Mouse (Mus musculus): ENCODE measurements at regions not wholly inside any gene's neighbourhood (a gene's known extent, or its start where the extent isn't known, plus 50 kb on each side); places are given as distances from the start of the nearest gene placed in this dataset.

DNA sequence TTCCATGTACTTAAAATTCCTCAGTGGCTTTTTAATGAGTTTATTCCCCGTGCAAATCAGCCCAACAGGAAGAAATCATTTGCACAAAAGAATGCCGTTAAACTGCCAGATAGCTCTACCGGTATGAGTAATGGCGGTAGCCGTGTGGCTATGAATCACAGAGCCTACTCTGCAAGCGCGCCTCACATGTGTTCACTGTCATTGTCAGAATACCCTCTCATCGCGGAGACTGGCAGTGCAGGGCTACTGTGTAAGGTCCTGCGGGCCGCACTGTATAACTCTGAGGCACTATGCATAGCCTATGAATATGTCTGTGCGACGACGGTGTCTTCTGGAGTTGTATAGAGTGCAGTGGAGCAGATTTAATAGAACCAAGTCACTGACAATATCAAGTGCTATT is 170.2 kb downstream of the Unc5cl start:
- Histone ChIP-seq H3K36me3 (ENCODE audit: control insufficient read depth, insufficient read depth, low read length, poor library complexity, severe bottlenecking) (no peaks in the 10 kb centered on the region), H3K27me3 (ENCODE audit: control insufficient read depth, insufficient read depth, low read length, poor library complexity, severe bottlenecking) (no peaks in the 10 kb centered on the region)
- no peak for DNase-seq (ENCODE audit: low read depth, low spot score)

DNA sequence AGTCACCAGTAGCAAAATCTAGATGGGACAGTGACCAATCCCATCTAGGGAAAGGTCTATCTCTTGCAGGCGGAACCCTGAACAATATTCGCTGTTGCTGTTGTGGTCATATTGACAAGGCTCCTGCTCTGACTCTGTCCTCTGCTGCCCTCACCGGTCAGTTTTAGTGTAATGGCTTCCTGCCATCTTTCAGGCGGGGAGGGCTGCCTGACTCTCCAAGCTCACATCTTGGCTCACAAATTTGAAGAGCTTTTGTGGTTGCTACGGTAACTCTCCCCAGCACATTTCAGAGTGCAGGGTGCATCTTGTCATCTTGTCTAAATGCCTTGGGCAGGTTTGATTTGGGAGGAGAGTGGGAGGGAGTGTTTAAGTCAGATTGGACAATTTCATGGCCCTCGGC is 171.3 kb downstream of the Unc5cl start:
- DNase-seq (ENCODE audit: low read depth, low spot score), result no peak
- Histone ChIP-seq H3K27me3 (ENCODE audit: control insufficient read depth, insufficient read depth, low read length, poor library complexity, severe bottlenecking) (no peaks in the 10 kb centered on the region), H3K36me3 (ENCODE audit: control insufficient read depth, insufficient read depth, low read length, poor library complexity, severe bottlenecking) (no peaks in the 10 kb centered on the region)

DNA sequence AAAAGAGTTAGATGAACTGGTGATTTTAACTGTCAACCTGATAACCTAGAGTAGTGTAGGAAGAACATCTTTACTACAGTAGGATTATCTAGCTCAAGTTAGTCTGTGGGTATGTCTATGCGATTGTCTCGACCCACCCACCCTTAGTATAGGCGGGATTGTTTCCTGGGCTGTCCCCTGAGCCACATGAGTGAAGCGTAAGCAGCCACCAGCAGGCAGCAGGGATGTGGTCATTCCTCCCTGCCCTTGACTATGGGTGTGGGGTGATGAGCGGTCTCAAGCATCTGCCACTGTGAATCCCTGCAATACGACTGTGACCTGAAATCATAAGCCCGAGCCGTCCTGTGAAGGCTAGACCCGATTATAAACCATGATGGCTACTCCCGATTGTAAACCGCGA is 184.9 kb downstream of the Unc5cl start:
- DNase-seq (ENCODE audit: low read depth, low spot score), result no peak
- H3K27me3 ChIP-seq (ENCODE audit: control insufficient read depth, insufficient read depth, low read length, poor library complexity, severe bottlenecking), result no peaks in the 10 kb centered on the region

DNA sequence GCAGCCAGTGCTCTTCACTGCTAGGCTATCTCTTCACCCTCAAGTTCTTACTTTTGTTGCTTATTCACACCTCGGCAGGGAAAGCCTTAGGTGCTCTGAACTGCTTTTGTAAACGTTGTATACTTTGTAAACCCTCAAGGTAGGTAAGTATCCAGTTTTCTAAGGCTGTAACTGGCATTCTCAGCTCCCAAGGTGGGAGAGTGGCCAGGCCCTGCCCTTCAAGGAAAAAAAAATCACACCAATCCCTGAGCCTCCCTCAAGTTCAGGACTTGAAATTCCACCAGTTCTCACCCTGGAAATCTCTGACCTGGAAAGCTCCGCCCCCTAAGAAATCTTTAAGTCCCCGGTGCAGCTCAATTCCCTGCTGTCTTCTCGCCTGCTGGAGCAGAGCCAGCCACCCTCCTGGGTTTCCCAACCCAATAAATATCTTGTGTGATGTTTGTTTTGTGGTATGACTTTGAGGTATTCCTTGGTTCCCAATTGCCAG is 188.9 kb downstream of the Unc5cl start:
- Histone ChIP-seq H3K36me3 (ENCODE audit: control insufficient read depth, insufficient read depth, low read length, poor library complexity, severe bottlenecking) (no peaks in the 10 kb centered on the region), H3K27me3 (ENCODE audit: control insufficient read depth, insufficient read depth, low read length, poor library complexity, severe bottlenecking) (no peaks in the 10 kb centered on the region)
- DNase-seq (ENCODE audit: low read depth, low spot score), result no peak

More for the DNA sequence above, 184.9 kb downstream of the Unc5cl start:
- no peaks in the 10 kb centered on the region for H3K36me3 ChIP-seq (ENCODE audit: control insufficient read depth, insufficient read depth, low read length, poor library complexity, severe bottlenecking)

DNA sequence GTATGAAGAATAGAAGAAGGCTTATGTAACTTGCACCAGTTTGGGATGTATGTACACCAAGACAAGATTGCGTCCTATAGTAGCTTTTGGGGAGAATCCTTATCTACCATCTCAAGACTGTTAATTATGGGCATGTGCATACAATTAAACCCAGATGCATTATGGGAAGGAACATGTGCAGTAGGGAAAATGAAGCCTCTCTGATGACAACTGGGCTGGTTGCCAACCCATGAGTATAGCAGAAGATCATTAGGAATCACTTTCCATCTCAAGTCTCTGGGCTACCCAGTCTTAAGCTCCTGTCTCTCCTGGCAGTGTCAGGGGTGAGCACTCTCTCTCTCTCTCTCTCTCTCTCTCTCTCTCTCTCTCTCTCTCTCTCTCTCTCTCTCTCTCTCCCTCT is 190.4 kb downstream of the Unc5cl start:
- Histone ChIP-seq H3K27me3 (ENCODE audit: control insufficient read depth, insufficient read depth, low read length, poor library complexity, severe bottlenecking) (no peaks in the 10 kb centered on the region), H3K36me3 (ENCODE audit: control insufficient read depth, insufficient read depth, low read length, poor library complexity, severe bottlenecking) (no peaks in the 10 kb centered on the region)
- no peak for DNase-seq (ENCODE audit: low read depth, low spot score)

DNA sequence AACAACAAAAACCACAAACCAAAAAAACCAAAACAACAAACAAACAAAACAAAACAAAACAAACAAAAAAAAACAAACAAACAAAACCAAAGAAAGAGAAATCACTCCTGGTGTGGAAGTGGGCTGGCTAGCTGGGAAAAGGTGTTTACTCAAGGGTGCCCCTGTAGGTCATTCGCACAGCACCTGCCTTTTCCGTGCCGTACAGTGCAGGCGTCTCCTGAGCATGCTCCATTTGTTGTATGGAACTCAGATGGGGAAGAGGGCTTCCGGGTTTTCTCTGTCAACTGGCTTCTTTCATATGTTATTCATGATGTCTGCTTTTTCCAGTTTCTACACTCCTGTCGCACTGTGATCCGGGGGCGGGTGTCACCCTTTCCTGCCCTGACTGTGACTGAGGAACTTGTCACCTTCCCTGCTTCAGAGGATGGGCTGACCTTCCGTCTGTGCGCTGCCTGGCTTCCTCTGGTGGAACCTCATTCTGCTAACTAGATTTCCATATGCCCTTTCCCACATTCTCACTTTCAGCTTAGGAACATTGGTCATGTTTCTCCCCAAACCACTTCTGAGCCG is 192.0 kb downstream of the Unc5cl start:
- DNase-seq (ENCODE audit: low read depth, low spot score), result peak; percentile 2
- Histone ChIP-seq H3K27me3 (ENCODE audit: control insufficient read depth, insufficient read depth, low read length, poor library complexity, severe bottlenecking) (no peaks in the 10 kb centered on the region), H3K36me3 (ENCODE audit: control insufficient read depth, insufficient read depth, low read length, poor library complexity, severe bottlenecking) (no peaks in the 10 kb centered on the region)

DNA sequence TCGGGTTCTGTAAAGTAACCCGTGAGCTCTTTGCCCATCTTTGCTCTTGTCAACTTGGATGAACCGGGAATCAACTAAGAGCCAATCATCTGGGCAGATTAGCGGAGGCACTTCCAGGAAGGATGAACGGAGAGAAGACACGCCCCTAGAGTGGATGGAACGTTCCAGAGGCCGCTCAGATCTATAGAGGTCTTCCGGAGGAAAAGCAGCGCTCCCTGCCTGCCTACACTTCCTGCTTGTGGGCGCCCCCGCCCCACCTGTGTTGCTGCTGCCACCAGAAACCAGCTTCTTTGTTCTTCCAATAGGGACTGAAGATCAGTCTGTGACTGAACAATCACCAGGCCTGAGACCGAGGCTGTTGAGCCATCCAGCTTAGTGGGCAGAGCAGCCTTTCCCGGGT is 192.7 kb downstream of the Unc5cl start:
- DNase-seq (ENCODE audit: low read depth, low spot score), result peak; percentile 3
- Histone ChIP-seq H3K36me3 (ENCODE audit: control insufficient read depth, insufficient read depth, low read length, poor library complexity, severe bottlenecking) (no peaks in the 10 kb centered on the region), H3K27me3 (ENCODE audit: control insufficient read depth, insufficient read depth, low read length, poor library complexity, severe bottlenecking) (no peaks in the 10 kb centered on the region)

DNA sequence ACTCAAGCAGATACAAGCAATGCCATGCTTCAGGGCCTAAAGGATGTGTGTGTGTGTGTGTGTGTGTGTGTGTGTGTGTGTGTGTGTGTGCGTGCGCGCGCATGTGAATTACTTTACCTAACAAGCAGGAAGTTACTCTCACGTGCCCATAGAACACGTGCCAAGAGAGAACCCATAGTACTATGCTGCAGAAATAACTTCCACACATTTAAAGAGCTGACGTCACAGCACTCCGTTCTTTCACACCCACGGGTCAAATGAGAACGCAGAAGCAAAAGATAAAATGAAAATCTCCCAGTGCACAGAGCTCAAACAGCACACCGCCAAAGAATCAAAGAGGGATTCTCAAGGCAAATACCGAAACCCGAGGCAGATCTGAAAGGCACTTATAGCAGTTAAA is 195.9 kb downstream of the Unc5cl start:
- no peaks in the 10 kb centered on the region for H3K27me3 ChIP-seq (ENCODE audit: control insufficient read depth, insufficient read depth, low read length, poor library complexity, severe bottlenecking)
- H3K36me3 ChIP-seq (ENCODE audit: control insufficient read depth, insufficient read depth, low read length, poor library complexity, severe bottlenecking), result no peaks in the 10 kb centered on the region
- DNase-seq (ENCODE audit: low read depth, low spot score), result no peak

DNA sequence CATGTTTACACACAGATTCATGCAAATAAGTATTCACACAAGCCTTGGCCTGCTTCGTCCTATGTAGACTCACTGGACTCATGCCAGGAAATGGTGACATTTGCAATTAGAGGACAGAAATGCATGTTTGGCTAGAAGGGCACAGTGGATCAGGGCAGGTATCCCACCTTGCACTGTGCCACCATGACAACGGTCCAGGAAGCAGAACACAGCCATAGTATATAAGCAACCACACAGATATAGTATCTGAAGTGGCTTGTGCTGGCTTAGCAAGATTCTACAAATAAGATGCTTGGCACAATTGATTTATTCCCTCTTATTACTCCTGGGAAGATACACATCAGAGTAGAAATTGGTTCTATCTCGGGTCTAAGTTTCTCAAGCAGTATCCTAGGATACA is 218.0 kb downstream of the Unc5cl start:
- Histone ChIP-seq H3K27me3 (ENCODE audit: control insufficient read depth, insufficient read depth, low read length, poor library complexity, severe bottlenecking) (no peaks in the 10 kb centered on the region; the same call in 1 of the 2 replicates), H3K36me3 (ENCODE audit: control insufficient read depth, insufficient read depth, low read length, poor library complexity, severe bottlenecking) (no peaks in the 10 kb centered on the region)
- no peak for DNase-seq (ENCODE audit: low read depth, low spot score)

DNA sequence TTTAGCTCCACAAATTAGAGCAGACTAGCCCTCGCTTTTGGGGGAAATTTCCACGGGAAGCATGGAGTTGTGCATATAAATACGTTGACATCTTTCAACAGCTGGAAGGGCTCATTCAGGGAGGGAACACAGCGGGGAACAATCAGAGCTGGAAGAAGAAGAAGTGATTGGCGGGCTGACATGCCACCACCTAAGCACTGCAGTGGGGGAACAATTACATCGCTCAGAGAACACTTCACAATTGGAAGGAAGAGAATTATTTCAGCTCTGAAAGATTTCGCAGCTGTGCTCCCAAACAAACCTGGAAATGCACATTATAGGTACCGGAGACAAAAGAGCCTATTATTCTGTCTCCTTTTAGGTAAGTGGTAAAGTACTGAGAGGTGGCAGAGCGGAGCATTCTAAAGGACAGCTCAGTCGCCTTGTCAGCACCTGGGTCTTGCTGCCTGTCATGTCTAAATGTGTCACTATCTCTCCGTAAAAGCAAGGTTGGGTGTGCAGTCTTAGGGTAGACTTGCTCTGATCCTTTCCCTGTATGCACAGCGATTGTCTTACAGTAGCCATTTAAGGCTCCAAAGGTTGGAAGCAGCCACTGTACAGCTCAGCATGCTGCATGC is 223.6 kb downstream of the Unc5cl start:
- H3K27me3 ChIP-seq (ENCODE audit: control insufficient read depth, insufficient read depth, low read length, poor library complexity, severe bottlenecking), result no peaks in the 10 kb centered on the region; the same call in 1 of the 2 replicates
- no peak for DNase-seq (ENCODE audit: low read depth, low spot score)
- no peaks in the 10 kb centered on the region for H3K36me3 ChIP-seq (ENCODE audit: control insufficient read depth, insufficient read depth, low read length, poor library complexity, severe bottlenecking)

DNA sequence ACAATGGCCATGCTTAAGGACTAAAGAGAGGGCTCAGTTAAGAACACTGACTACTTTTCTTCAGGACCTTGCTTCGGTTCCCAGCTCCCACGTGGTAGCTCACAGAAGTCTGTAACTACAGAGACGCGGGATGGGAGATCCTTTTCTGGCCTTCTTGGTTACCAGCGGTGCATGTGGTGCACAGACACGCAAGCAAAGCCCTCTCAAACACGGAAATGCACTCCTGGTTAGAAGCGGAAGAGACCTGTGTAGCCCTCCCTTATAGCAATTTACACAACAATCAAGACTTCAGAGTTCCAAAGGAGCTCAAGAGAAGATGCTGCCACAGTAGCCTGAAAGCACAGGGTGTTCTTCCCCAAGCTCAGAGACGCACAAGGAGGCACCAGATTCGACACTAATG is 225.6 kb downstream of the Unc5cl start:
- no peak for DNase-seq (ENCODE audit: low read depth, low spot score)
- no peaks in the 10 kb centered on the region; the same call in 1 of the 2 replicates for H3K27me3 ChIP-seq (ENCODE audit: control insufficient read depth, insufficient read depth, low read length, poor library complexity, severe bottlenecking)
- H3K36me3 ChIP-seq (ENCODE audit: control insufficient read depth, insufficient read depth, low read length, poor library complexity, severe bottlenecking), result no peaks in the 10 kb centered on the region

DNA sequence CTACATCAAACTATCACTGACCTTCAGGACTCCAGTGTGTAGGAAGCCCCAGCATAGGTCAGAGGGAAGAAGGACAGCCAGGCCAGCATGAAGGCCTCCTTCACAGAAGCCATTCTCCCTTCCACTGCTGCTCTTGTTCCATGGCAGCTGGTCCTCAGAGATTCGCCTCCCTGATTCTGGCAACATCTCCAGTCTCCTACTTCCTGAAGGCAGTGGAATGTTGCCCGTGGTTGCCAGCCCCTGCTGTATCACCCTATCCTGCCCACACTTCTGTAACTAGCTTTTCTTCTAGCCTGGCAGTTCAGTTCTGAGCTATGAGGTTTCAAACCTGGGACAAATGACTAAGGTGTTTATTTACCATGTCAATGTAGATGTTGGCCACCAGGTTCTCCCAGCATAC is 234.2 kb downstream of the Unc5cl start:
- Histone ChIP-seq H3K27me3 (ENCODE audit: control insufficient read depth, insufficient read depth, low read length, poor library complexity, severe bottlenecking) (no peaks in the 10 kb centered on the region), H3K36me3 (ENCODE audit: control insufficient read depth, insufficient read depth, low read length, poor library complexity, severe bottlenecking) (no peaks in the 10 kb centered on the region)
- no peak for DNase-seq (ENCODE audit: low read depth, low spot score)

DNA sequence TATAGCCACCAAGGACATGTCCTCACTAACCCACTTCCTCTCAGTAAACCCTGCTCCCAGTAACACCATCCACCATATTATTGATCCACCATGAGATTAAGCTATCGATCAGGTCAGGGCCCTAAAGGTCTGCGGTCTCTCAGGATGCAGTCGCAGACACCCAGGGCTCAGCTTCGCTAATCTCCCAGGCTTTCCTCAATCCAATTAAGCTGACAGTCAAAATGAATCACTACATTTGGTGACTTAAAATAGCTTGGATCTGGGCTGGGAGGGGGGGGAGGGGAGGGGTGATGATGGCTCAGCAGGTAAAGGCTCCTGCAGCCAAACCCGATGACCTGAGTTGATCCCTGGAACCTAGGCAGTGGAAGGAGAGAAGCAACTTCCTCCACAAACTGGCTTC is 233.7 kb upstream of the Lrfn2 start:
- DNase-seq (ENCODE audit: low read depth, low spot score), result no peak
- H3K27me3 ChIP-seq (ENCODE audit: control insufficient read depth, insufficient read depth, low read length, poor library complexity, severe bottlenecking), result no peaks in the 10 kb centered on the region; the same call in 1 of the 2 replicates
- no peaks in the 10 kb centered on the region for H3K36me3 ChIP-seq (ENCODE audit: control insufficient read depth, insufficient read depth, low read length, poor library complexity, severe bottlenecking)

DNA sequence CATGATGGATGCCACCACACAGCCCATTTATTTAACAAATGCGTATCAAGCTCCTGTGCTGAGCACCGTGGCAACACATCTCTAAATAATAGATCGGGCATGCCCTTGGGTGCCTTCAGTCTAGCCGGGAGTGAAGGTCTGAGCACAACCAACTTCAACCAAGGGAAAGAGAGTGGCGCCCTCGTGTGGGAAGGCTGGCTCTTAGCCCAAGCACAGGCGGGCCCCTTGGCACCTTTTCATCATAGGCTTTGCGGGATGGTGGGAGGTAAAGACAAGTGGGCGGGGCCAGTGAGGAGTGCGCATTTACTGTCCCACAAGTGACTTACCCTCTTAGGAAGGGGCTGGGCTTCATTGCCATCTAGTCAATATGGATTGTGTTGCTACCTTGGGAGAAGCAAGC is 231.6 kb upstream of the Lrfn2 start:
- Histone ChIP-seq H3K36me3 (ENCODE audit: control insufficient read depth, insufficient read depth, low read length, poor library complexity, severe bottlenecking) (no peaks in the 10 kb centered on the region), H3K27me3 (ENCODE audit: control insufficient read depth, insufficient read depth, low read length, poor library complexity, severe bottlenecking) (no peaks in the 10 kb centered on the region; the same call in 1 of the 2 replicates)
- no peak for DNase-seq (ENCODE audit: low read depth, low spot score)

DNA sequence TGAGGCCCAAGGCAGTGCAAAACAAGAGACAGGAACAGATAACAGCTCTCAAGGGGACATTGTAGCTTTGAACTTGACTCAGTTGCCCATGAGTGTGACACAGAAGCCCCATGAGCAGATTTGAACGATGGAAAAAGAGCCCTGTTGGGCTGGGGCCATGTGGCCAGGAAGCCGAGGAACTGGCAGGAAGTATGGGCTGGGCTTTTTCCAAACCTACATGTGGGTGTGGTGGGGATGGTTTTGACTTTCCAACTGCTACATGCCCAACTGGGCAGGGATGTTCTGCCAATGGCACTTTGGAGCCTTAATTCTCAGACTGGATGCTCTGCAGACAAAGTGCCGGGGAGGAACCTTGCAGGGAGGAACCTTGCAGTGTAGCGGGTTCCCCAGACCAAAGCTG is 211.7 kb upstream of the Lrfn2 start:
- no peaks in the 10 kb centered on the region for H3K27me3 ChIP-seq (ENCODE audit: control insufficient read depth, insufficient read depth, low read length, poor library complexity, severe bottlenecking)
- no peak for DNase-seq (ENCODE audit: low read depth, low spot score)
- H3K36me3 ChIP-seq (ENCODE audit: control insufficient read depth, insufficient read depth, low read length, poor library complexity, severe bottlenecking), result no peaks in the 10 kb centered on the region

DNA sequence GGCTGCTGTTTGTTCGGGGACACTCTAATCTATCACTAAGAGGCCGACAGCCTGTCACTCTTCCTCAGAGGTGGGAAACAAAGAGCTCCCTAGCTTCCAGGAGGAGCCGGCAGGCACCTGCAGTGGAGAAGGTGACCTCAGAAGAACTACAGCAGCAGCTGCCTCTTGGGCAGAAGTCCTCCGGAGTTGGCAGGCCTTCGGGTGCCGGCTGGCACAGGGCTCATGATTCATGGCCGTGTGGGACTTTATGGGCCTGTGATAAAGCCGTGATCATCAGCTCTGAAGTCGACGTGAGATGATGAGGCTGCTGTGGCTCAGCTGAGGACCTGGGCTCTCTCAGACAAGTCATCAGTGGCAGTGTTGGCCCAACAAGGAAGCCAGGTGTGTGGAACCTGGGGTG is 208.9 kb upstream of the Lrfn2 start:
- Histone ChIP-seq H3K36me3 (ENCODE audit: control insufficient read depth, insufficient read depth, low read length, poor library complexity, severe bottlenecking) (no peaks in the 10 kb centered on the region), H3K27me3 (ENCODE audit: control insufficient read depth, insufficient read depth, low read length, poor library complexity, severe bottlenecking) (no peaks in the 10 kb centered on the region)
- DNase-seq (ENCODE audit: low read depth, low spot score), result no peak
